Mouse (Mus musculus) liver, adult 2 months (tissue): ENCODE measurements at regions not wholly inside any gene's neighbourhood (a gene's known extent, or its start where the extent isn't known, plus 50 kb on each side); places are given as distances from the start of the nearest gene placed in this dataset.

Experiments
- DNase-seq: peaks from one replicate; pipeline ENCODE4 v3.0.0-alpha.2; 2011; ENCODE audit warnings: low read depth, low spot score; ENCODE audit errors: extremely low read depth
- H3K27ac ChIP-seq: fragments of 200-500 bp; replicated peaks from 2 replicates; pipeline ENCODE4 v1.5.1; 2012; ENCODE audit warnings: low read depth, mild to moderate bottlenecking, control low read depth, inconsistent platforms, low read length; ENCODE audit not compliant: insufficient read depth
- H3K27me3 ChIP-seq: fragments of 200-500 bp; 2 replicates; pipeline ENCODE4 v1.6.1; 2012; ENCODE audit warnings: mild to moderate bottlenecking, moderate library complexity, low read length, inconsistent platforms; ENCODE audit not compliant: control insufficient read depth, insufficient read depth
- H3K36me3 ChIP-seq: fragments of 200-500 bp; 2 replicates; pipeline ENCODE4 v1.6.1; 2012; ENCODE audit warnings: low read length, inconsistent platforms; ENCODE audit not compliant: control insufficient read depth, insufficient read depth
- H3K4me1 ChIP-seq: fragments of 200-500 bp; 2 replicates; pipeline ENCODE4 v1.6.1; 2011; ENCODE audit warnings: low read length; ENCODE audit not compliant: control insufficient read depth, insufficient read depth
- H3K4me3 ChIP-seq: fragments of 200-500 bp; 2 replicates; pipeline ENCODE4 v1.5.1; 2011; ENCODE audit warnings: low read depth, mild to moderate bottlenecking, control low read depth, low read length, moderate library complexity; ENCODE audit not compliant: insufficient read depth
- H3K79me2 ChIP-seq: fragments of 200-500 bp; 2 replicates; pipeline ENCODE4 v1.6.1; 2012; ENCODE audit warnings: inconsistent platforms, mild to moderate bottlenecking, low read length, moderate library complexity; ENCODE audit not compliant: control insufficient read depth, insufficient read depth
- H3K9ac ChIP-seq: fragments of 200-500 bp; 2 replicates; pipeline ENCODE4 v1.6.1; 2012; ENCODE audit warnings: low read depth, mild to moderate bottlenecking, control low read depth, inconsistent platforms, low read length
- CTCF ChIP-seq: fragments of 200-500 bp; IDR thresholded peaks from 2 replicates; pipeline ENCODE4 v1.5.1; 2011; ENCODE audit warnings: low read depth, low read length, control low read depth
- POLR2A ChIP-seq: fragments of 200-500 bp; IDR thresholded peaks from 2 replicates; pipeline ENCODE4 v1.6.1; 2011; ENCODE audit warnings: low read length, control low read depth; ENCODE audit not compliant: insufficient read depth; ENCODE audit errors: extremely low read depth
- WGBS: fragments of 180-500 bp; shearing (Covaris S2); methylation state at CpG from one replicate; pipeline ENCODE4 v1.1.7; 2018; 5-methylcytosine and 5-hydroxymethylcytosine counted together

DNA sequence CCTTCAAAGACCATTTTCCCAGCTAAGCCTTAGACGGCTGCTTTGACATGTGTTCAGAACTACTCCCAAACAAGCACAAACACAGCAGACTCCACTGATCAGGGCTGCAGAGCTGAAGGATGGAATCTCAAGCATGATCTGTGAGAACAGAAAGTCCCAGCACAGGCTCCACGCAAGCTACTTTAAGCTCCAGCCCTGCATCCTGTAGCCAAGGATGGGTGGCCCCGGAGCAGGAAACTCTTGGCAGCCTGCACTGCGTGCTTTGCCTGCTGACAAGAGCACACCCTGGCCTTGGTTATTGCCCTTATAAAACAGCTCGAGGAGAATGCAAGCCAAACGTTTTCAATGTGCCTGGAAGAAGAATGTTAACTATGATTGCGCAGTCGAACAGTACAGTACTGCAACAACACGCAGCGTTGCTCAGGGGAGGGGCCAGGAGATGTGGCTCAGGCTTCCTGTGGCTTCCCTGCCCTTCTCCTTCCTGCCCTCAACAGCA is 581.5 kb upstream of the Klf4 start:
- Histone ChIP-seq H3K79me2 (no peaks in the 10 kb centered on the region), H3K27me3 (no peaks in the 10 kb centered on the region), H3K4me1 (no peaks in the 10 kb centered on the region; the same call in 1 of the 2 replicates), H3K36me3 (no peaks in the 10 kb centered on the region), H3K9ac (no peak overlapping the region; the same call in 1 of the 2 replicates), H3K27ac (peak overlapping the region; percentile 73), H3K4me3 (no peak overlapping the region)
- peak; percentile 56 for DNase-seq
- WGBS: 42% methylated on average over 10 of the region's 10 CpGs
- TF ChIP-seq POLR2A (no peak), CTCF (no peak)

DNA sequence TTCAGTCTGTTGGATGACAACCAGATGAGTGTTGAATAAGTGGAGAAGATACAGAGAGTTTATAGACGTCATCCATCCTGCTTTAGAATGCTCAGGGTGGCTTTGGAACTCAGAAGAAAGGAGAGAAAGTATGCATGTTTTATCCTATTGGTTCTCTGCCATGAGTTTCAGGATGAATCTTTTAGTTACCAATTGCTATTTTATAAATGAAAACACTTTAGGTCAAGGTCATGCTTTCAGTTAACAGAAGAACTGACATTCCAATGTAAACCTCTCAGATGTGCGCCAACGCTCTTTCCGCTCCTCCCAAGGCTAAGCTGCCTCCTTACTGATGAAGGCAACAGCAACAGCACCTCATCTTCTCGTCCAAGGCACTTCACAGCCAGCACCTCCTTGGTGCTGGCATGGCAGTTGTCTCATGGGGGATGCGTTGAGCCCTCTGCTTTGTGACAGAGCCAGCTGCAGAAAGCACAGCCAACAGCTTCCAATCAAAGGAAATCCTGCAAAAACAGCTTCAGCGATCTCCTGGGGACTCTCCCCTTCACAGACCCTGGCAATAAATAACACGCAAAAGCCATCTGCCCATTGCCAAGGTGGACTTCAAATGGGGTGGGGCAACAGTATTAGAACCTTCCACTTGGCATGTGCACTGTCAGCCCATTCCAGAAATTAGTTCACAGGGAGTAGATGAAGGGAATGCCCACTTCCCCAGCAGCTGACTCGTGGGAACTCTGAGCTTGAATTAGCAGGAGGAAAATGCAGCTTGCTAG is 580.9 kb upstream of the Klf4 start:
- Histone ChIP-seq H3K4me1 (no peaks in the 10 kb centered on the region; the same call in 1 of the 2 replicates), H3K27ac (peak overlapping the region; percentile 73), H3K36me3 (no peaks in the 10 kb centered on the region), H3K27me3 (no peaks in the 10 kb centered on the region), H3K4me3 (no peak overlapping the region), H3K9ac (no peak overlapping the region; the same call in 1 of the 2 replicates), H3K79me2 (no peaks in the 10 kb centered on the region)
- TF ChIP-seq CTCF (no peak), POLR2A (no peak)
- 57% methylated on average over 9 of the region's 9 CpGs for WGBS
- DNase-seq: no peak

DNA sequence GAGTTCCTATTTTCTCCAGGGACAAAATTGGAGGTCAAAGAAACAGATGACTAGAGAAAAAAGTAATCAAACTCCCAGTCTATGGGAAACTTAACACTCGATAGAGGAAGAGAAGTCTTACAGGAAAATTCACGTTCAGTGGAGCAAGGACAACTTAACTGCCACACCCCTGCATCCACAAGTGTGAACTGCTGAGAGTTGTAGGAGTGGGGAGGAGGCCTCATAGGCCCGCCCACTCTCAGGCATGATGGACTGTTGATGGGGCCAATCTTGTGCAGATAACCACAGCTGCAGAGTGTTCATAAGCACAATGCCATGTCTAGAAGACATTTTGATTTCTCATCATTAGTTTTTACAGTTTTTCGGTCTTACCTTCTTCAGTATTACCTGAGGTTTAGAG is 574.7 kb upstream of the Klf4 start:
- 79% methylated on average over 4 of the region's 4 CpGs for WGBS

DNA sequence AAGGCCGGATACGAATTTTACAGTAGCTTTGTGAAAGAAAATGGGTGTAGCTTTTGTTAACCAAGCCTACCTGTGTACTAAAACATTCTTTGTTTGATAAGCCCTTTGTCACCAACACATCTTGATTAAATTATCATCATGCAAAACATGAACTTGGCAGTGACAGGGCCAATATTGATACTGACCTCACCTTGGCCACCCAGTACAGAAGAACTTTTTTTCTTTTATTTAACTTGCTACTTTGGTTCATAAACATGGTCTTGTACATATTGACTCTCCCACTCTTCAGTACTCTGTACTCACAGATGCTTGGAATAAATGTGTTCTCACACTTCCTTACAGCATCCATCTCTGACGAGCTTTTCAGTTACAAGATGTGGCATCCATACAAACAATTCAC is 570.0 kb upstream of the Klf4 start:
- H3K27ac ChIP-seq: no peak overlapping the region
- no peak for DNase-seq
- no peaks in the 10 kb centered on the region for H3K27me3 ChIP-seq
- no peaks in the 10 kb centered on the region for H3K4me1 ChIP-seq
- 82% methylated on average over 3 of the region's 3 CpGs for WGBS
- TF ChIP-seq POLR2A (no peak), CTCF (no peak)
- no peak overlapping the region for H3K4me3 ChIP-seq
- no peaks in the 10 kb centered on the region for H3K79me2 ChIP-seq
- no peak overlapping the region for H3K9ac ChIP-seq
- no peaks in the 10 kb centered on the region for H3K36me3 ChIP-seq

More for the DNA sequence above, 574.7 kb upstream of the Klf4 start:
- Histone ChIP-seq H3K27ac (no peak overlapping the region), H3K36me3 (no peaks in the 10 kb centered on the region), H3K27me3 (no peaks in the 10 kb centered on the region), H3K4me1 (no peaks in the 10 kb centered on the region), H3K79me2 (no peaks in the 10 kb centered on the region), H3K9ac (no peak overlapping the region), H3K4me3 (no peak overlapping the region)
- TF ChIP-seq POLR2A (no peak), CTCF (no peak)
- DNase-seq: no peak

DNA sequence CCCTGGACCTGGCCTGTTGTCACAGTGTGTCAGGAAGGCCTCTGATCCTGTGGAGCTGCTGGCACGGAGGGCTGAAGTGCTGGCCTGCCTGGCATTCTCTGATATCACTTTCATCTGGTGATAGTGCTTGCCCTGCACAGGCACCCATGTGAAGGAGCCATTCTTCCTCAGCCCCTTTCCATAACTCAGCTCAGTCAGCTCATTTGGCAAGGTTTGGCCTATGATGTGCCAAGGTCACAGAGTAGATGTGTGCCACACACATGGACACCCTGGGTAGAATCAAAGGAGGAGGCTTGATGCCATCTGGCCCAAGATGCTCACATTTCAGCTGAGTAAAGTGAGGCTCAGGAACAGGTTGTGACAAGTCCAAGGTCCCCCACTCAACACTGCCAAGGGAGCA is 558.5 kb upstream of the Klf4 start:
- Histone ChIP-seq H3K36me3 (no peaks in the 10 kb centered on the region), H3K9ac (no peak overlapping the region), H3K27me3 (no peaks in the 10 kb centered on the region), H3K27ac (no peak overlapping the region), H3K4me3 (no peak overlapping the region), H3K4me1 (no peaks in the 10 kb centered on the region), H3K79me2 (no peaks in the 10 kb centered on the region)
- TF ChIP-seq CTCF: no peak
- TF ChIP-seq POLR2A: no peak
- DNase-seq: no peak
- WGBS: 88% methylated on average over 1 of the region's 1 CpGs

DNA sequence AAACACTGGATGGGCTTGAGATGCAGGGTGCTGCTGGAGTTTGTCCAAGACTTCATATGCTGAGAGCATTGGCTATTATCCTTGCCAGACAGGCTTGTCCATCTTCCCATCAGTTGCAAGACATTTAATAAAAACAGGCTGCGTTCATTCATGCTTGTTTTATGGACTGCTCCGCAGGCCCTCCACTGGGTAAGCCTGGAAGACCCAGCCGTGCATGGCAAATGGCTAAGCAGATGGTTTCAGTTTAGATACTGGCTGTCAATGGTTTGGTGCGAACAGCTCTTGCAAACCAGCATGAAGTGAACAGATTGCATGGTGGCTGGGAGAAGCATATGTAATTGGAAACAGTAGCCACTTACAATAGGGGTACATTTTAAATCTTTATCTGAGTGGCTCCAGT is 556.4 kb upstream of the Klf4 start:
- H3K36me3 ChIP-seq: no peaks in the 10 kb centered on the region
- H3K27me3 ChIP-seq: no peaks in the 10 kb centered on the region
- H3K79me2 ChIP-seq: no peaks in the 10 kb centered on the region
- no peak overlapping the region for H3K4me3 ChIP-seq
- no peak for TF ChIP-seq POLR2A
- no peak for TF ChIP-seq CTCF
- no peak overlapping the region for H3K9ac ChIP-seq
- no peak for DNase-seq
- WGBS: 92% methylated on average over 4 of the region's 4 CpGs
- H3K4me1 ChIP-seq: no peaks in the 10 kb centered on the region
- H3K27ac ChIP-seq: no peak overlapping the region
